Mouse (Mus musculus) mouse trophoblast stem cell (cell line): ENCODE data around the gene Pfas.
"Not testable (repeated sequence)": the region's sequence is repeated elsewhere in the genome, so short reads cannot be mapped to it uniquely, and the experiment has no call there.

Experiments used
- in situ Hi-C, 2 experiments: fragments of 300-500 bp; cut with MseI, MboI; formaldehyde crosslinking; loops; 2 replicates in 1 of 2; 3 replicates in 1 of 2; pipeline ENCODE4 v1.15.1; 2025

The Pfas gene

DNA sequence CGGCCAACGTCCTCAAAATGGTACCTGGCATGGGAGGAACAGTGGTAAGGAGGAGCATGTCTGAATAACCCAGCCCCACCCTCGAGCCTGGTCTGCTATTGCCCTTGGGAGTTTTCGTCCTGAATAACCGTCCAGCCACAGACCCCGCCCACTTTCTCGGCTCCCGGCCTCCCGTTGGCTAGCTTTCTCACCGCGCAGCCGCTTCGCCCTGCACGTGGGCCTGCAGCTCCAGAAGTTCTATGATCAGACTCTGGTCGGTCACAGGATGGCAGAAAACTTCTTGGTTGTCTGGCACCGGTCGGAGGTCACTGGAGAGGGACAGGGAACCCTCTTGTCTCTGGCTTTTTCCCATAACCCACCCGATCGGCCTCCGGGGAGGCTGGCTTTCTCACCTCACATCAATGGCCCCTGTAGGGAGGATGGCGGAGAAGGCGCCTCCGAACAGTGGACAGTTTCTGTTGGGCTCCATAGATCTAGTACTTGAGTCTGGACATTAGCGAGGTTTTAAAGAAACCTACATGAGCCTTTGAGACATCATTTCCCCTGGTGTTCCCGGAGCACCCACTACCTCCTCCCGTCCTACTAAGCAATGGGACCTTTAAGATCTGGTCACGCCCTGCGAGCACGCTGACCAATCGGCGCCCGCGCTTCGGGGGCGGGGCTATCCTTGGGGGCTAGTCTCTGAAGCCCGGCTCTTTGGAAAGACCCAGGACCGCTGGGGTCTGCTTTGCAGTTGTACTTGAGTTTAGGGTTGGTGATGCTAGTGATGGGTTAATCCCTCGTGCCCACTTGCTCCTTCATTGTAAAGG is 34.8 kb downstream of the Pfas start:
- in situ Hi-C loops = not testable (repeated sequence)

DNA sequence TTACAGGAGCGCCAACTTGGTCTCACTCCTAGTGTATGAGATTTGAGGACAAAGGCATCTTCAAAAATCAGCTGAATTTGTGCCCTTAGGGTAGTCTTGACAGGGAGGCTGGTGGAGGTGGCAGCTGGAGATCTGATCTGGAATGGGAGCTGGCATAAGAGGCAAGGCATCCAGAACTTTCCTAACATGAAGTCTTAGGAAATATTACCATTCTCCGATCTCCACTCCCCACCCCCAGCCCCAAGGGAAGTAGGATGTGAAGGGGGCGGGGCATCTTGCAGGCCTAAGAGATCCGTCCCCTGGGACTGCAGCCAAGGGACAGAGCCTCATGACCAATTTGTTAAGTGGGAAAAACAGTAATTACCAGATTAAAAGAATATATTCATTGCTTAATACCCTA is 38.0 kb downstream of the Pfas start:
- in situ Hi-C loops = no loop called here

DNA sequence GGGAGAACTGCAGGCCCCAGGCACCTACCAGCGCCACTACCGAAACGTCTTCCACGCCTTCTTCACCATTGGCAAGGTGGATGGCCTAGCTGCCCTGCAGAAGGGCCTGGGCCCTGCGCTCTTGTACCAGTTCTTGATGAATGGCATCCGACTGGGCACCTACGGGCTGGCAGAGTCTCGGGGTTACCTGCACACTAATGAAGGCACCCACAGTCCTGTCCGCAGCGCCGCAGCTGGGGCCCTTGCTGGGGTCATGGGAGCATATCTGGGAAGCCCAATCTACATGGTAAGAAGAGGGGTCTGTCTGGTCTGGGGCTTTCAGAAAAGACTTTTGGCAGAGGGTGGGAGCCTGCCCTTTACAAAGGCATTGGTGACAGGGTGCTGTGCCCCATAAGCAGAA is 39.5 kb downstream of the Pfas start:
- in situ Hi-C loops = no loop called here

DNA sequence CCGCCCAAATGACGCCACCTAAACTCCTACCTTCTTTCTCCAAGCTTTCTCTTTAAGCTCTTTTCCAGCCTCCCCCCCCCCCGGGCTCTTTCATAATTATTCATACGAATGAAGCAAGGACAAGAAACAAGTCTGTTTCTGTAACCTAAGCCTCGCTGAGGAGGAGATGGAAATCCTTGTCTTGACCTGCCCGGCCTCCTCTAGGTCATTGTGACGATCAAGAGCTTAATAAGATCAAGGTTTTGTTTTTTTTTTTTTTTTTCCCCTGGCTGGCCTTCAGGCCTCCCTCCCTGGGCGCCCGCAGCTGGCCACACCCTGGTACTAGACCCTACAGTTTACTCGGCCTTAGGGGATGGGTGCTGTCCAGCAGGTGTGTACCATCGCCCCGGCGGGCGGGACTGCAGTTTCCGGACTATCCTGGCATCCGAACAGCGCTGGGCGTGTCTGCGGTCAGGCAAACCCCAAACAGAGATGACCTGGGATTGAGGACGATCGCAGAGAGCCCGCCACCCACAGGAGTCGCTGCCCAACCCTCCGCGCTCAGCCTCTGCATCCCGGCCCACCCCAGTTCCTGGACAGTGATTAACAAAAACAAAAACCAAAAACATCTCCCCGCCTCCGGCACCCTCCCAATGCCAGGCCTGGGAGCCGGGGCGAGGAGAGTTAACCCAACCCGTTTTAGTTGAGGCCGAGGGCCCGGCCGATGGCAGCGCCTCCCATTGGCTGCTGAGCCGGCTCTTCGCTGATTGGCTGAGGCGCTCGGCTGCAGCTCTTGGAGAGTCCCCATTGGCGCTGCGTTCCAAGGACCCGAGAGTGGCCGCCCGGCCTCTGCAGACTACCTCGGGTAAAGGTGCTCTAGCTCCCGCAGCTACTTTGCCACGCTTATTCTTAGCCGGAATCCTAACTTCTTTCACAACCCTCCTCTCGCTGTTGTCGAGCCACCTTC is 40.6 kb downstream of the Pfas start, which contains the start of gene Slc25a35:
Gene Slc25a35 (plus strand): TSS at position 795 of the 946 bp plus-strand sequence.
- in situ Hi-C loops = no loop called here

DNA sequence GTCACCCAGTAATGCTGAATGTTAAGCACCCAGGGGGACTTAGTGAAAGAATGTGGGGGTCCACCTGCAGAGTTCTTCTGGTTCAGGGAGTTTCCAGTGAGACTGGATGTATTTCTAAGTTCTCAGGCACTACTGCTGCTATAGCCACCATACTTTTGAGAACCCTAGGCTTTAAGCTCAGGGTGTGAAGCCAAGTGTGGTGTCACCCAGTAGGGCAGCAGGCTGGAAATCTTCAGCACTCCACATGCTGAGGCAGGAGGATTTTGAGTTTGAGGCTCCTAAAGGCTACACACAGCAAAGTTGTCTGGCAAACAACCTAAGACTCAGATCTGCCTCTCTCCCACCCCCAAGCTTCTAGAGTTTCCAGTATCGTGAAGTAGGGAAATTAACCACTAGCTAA is 41.7 kb downstream of the Pfas start:
- in situ Hi-C loops = no loop called here

DNA sequence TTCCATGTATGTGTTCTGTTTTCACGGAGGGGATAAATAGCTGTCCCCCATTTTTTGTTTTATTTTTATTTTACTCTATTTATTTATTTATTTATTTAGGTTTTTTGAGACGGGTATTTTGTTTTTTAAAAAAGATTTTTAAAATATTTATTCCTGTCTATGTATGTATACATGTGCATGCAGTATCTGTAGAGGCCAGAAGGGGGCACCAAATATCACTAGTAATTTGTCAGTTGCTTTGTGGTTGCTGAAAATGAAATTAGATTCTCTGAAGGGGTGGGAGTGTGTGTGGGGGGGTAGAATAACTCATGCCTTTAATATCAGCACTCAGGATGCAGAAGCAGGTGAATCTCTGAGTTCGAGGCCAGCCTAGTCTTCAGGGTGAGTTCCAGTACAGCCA is 42.4 kb downstream of the Pfas start:
- in situ Hi-C loops = no loop called here

DNA sequence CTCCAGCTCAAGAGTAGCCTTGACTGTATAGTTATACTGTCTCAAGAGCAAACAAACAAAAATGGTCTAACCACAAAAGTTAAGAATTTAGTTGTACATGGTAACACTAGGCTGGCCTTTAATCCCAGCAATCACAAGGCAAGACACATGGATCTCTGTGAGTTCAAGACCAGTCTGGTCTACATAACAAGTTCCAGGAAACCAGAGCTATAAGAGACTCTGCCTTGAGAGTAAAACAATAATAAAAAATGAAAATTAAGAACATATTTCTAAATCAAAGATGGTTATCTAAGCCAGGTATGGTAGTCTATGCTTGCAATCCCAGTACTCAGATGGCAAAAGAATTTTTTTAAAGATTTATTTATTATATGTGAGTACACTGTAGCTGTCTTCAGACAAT is 43.2 kb downstream of the Pfas start:
- in situ Hi-C loops = no loop called here

DNA sequence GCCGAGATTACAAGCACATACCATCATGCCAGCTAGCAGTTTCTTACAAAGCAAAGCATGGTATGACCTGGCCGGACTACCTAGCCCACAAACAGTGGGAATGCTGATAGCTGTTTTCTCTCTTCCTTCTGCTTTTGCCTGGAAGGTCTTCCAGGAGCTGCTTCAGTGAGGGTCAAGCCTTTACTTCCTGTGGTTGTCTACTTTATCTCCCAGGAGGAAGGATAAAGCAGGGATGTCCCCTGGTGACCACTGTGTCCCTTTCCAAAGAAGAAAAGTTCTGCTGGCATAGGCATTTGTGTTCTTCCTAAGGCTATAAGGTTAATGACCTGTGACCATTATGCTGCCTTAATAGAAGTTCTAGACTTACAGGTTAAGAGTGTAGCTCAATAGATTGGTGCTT is 44.9 kb downstream of the Pfas start:
- in situ Hi-C loops = no loop called here

DNA sequence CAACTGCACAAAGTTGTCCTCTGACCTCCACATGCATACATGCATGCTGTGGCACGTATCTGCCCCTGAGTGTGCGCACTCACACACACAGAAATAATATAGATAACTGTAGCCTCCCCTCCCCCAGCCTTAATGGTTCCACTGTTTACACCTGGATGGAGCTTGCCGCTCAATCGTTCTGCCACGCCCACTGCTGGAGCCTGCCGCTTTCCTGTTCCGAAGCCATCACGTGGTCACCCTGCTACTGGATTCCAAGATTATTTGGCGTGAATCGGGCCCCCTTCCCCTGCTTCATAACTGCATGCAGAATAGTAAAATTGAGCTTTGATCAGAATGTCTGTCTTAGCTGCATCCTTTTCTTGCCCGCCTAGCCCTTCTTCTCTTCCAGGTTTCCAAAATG is 46.1 kb downstream of the Pfas start:
- in situ Hi-C loops = not testable (repeated sequence)

DNA sequence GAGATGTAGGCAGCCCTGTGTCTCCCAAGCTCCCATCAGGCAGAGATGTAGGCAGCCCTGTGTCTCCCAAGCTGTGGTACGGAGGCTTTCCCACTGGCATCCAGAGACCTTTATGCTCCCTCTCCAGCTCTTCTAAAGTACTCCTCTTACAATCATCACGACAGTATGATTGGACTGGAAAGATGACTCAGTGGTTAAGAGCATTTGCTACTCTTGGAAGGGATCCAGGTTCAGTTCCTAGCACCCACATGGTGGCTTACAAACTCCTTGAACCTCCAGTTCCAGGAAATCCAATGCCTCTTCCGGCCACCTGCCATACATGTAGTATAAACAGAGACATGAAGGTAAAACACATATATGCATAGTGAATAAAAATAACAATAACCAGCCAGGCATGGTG is 46.7 kb downstream of the Pfas start:
- in situ Hi-C loops = no loop called here

DNA sequence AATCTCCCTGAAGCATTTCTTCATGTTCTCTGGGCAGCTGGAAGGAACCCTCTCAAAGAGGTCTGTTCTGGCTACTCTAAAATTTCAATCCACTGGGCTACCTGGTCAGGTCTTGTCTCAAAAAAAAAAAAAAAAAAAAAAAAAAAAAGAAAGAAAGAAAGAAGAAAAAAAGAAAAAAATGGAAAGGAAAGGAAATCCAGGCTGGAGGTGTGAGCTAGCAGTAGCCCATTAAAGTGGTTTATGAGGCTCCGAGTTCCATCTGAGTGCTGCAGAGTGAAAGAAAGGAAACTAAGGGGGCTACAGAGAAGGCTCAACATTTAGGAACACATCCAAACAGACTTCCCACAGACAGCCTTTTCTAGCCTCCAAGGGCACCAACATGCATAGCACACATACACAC is 50.3 kb downstream of the Pfas start:
- in situ Hi-C loops = no loop called here

DNA sequence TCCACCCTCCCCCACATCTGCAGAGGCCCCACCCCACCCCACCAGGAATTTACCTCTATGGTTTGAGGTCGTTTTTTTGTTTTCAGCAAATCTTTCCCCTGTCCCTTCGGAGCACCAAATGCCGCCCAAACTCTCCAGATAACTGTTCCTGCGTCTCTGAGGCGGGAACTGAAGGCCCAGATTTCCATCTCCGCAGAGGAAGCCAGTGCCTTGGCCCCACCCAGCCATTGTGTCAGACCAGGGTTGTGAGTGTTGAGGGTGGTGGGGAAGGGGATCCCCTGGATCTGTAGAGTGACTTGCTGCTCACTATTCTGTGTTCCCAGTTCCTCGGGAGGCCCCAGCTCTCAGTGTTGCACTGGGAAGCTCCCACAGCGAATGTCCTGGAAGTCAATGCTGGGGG is 51.0 kb downstream of the Pfas start, which contains the start of gene Arhgef15:
Gene Arhgef15 (minus strand): TSS at position 173 of the 400 bp plus-strand sequence.
- in situ Hi-C loops = no loop called here

DNA sequence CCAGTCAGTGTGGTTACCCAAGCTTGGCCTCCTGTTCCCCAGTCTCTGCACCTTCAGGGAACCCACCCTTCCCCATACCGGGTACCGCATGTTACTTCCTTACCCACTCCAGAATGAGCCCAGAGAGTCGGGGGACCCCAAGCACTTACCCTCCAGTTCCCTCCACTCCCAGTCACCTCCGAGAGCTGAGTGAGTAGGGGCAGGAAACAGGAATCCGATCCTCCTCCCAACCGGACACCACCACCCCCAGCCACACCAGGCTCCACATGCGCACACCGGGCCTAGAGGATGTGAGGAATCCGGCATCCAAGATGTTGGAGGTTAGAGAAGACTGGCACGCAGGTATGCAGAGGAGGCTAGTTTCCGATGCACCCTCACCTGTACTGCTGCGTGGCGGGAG is 51.6 kb downstream of the Pfas start:
- in situ Hi-C loops = no loop called here

DNA sequence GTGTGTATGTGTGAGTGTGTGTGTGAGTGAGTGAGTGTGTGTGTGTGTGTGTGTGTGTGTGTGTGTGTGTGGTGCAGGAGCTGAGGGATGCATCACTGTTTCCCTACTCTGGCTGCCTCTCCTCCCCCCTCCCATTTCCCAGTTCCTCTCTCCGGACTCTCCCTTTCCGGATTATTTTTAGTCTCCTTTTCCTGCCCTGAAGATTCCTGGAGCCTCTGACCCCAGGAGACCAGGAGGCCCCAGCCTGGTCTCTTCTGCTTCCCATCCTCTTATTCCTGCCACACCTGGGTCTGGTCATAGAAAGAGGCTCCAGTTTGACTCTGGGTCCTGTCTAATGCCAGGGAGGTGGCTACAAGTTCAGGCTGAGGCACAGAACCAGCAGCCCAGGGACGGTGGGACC is 52.2 kb downstream of the Pfas start:
- in situ Hi-C loops = no loop called here

DNA sequence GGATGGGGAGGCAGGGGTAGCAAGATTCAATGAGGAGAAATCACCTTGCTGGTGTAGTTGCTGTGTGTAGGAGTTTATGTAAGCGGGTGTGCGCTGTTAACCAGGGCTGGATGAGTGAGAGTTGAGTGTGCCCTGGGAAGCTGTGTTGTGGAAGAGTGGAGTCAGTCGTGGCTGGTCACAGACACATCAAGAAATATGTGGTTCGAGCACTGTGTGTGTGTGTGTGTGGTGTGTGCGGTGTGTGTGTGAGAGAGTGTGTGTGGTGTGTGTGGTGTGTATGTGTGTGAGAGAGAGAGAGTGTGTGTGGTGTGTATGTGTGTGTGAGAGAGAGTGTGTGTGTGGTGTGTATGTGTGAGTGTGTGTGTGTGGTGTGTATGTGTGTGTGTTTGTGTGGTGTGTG is 52.8 kb downstream of the Pfas start:
- in situ Hi-C loops = no loop called here

DNA sequence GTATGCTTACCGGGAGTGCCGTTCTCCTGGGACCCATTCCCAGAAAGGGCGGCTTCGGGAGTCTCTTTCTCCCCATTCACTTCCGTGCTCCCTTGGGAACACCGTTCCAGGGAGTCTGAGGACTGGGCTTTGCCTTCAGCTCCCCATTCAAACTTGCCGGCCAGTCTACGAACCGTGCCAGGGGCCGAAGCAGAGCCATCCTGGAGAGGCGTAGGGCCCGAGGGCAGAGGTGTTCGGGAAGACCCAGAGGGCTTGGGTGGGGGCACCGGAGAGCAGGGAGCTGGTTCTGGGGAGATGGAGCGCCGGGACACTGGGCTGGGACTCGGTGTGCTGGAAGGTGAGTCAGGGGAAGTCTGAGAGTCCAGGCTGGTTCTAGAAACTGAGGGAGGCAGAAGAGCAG is 53.9 kb downstream of the Pfas start:
- in situ Hi-C loops = no loop called here

DNA sequence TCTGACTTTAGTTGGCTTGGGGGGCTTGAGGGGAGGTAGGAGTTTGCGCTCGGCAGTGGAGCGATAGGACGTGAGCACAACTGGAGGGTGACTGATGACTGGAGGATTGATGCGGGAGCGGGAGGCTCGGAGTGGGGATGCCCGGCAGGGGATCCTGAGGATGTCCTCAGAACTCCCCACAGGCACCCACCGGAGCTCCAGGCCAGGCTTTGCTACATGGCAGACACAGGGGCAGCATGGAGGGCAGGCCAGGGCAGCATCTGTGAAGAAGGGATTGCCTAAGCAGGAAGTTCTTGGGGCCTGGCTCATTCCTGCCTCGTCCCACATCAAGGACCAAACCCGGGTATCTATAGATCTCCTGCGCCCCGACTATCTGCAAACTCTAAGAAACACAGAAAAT is 54.4 kb downstream of the Pfas start:
- in situ Hi-C loops = no loop called here

DNA sequence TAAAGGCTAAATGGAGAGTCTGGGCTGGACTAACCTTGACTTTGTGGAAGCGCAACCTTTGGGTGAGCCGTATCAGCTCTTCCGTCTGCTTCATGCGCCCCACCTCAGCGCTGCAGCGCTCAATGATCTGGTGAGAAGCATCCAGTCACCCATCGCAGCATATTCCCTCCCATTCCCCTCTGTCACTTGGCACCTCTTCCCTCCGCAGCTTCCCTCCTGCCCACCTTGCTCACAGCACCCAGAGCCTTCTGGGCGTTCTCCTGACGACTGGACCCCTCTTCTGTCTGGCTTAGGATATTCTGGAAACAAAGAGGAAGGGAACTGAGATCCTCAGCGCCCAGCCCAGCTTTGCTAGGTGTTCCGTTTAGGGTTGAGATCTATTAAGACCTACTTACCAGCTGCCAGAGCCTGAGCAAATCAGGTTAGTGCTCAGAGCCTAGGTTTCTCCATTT is 60.7 kb downstream of the Pfas start:
- in situ Hi-C loops = no loop called here

DNA sequence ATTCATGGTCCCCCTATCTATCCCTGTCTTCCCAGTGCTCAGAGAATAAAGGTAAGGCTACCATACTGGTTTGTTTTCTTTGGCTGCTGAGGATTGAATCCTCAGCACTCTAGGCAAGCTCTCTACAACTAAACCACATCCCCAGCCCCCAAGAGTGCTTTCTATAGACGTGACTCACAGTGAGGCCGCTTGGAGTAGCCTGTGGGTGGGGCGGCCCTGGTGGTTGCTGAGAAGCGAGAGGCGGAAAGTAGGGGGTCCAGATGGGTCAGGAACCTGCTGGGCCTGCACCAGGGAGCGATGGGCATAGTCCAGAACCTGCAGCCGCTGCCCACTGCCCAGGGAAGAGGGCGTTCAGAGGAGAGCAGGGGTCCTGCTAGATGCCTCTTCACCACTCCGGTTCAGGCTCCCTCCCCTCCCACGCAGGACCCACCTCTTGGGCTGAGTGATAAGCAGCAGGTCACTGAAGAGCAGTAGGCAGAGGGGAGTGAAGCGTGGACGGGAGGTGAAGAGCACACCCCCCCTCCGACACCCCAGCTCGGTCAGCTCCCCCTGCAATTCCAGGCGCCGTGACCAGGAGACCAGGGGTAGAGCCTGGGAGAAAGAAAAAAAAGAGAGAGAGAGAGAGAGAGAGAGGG is 61.3 kb downstream of the Pfas start:
- in situ Hi-C loops = no loop called here

DNA sequence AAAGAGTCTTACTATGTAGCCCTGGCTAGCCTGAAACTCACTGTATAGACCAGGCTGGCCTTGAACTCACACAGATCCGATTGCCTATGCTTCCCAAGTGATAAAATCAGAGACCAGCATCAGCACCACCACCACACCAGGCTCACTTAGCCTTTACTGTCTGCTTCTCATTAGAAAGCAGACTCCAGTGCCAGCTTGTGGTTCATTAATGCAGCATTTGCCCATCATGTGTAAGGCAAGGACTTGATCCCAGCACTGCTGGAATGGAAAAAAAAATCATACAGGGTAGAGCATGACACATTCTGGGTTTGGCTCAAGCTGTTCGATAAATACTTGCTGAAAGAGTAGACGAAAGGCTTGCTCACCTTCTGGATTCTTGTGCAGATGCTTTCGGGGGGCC is 62.3 kb downstream of the Pfas start:
- in situ Hi-C loops = no loop called here

DNA sequence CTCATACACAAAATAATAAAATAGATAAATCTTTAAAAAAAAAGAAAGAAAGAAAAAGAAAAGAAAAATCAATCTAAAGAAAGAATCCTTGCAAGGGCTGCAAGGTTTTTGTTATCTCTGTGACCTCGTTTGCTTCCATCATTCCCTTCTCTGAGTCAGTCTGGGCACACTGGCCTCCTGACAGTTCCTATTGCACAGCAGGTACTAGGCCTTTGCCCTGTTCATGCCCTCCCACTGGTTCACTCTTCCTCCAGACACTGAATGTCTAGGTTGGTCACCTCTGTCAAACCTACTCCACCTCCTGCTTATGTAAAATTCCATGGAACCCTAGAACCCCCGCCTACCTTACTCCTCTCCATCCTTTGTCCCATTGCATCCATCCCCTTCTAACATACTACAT is 63.0 kb downstream of the Pfas start:
- in situ Hi-C loops = no loop called here

DNA sequence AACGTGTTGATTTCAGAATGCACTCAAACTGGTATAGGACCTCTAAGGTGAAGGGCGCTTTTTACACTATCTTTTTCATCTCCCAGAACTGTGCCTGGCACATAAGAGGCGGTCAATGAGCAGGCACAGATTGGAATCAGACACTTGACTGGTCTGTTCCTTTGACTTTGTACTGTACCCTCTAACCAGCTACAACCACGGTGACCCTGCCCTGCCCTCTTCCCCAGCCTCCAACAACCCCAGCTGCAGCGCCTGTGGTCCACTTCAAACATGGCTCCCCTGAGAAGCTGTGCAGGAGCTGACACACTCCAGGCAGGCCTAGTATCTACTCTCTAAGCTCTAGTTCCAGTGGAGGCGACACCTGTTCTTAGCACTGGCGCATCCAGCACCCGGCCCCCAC is 65.5 kb downstream of the Pfas start:
- in situ Hi-C loops = no loop called here
